Mouse (Mus musculus): ENCODE data around the gene Uqcc2. TPM values are rescaled to one million over a fixed set of nuclear protein-coding genes. Genes with fewer than 3 reads are reported as not detected.

The Uqcc2 gene
- total RNA-seq, 2 experiments from 2014 or later = 230 to 262 TPM

DNA sequence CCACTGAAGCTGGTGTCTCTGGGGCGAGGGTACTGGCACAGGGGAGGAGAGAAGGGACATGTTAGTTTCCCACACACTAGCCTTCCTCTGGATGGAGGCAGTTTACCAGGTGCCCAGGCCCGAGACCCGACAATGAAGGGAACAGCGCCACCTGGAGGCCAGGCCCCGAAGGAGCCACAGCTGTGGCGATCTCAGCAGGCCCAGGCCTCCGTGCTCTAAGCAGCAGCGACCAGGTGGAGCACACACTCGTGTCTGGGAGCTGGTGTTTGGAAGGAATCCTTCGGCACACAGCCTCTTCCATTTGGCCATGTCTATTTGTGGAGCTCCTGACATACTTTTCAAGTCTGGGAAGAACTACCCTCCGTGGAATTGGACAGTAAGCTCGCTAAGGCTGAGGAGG lies 8.5 kb downstream of the Uqcc2 start:
- DNase-seq (ENCODE audit: low spot score in 2 of 2) = peak; percentile 69 to 80

GRCm38 (mm10) chr17:27123813-27124375 lies 9.8 kb downstream of the Uqcc2 start:
- DNase-seq (ENCODE audit: low spot score in 2 of 2) = no peak

DNA sequence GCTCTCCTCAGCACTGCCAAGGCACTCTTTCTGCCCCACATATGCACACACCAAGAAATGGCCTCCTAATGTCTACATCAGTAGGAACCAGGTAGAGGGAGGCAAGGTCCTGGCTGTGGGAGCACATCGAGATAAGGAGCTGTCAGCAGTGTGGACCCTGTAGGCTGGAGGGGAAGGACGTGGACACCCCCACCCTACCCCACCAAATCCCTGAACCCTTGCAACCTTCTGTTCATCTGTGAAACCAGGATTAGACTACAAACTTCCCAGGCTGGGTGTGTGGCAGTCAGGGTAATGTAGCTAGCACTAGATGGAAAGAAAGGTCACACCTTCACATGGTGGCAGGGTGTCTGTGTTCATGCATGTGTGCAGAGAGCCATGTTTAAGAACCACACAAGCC lies 10.6 kb downstream of the Uqcc2 start:
- no peak for DNase-seq (ENCODE audit: low spot score in 2 of 2)

DNA sequence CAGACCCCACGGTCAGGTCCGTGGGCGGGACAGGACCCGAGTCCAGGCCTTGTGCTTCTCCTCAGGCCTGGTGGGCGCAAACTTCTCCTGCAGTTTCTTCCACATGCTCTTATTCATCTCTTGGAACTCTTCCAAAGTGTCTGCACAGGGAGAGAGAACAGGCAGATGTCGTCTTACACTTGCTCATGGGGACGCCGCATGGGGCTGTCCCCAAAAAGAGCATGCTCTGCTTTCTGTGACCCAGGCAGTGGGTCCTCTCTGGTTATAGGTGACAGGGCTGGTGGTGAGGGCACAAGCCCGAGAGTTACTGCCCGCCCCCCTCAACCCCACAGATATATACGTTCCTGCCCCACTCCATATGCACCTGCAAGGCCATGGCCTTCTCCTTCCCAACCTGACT lies 11.0 kb downstream of the Uqcc2 start:
- no peak for DNase-seq (ENCODE audit: low spot score in 2 of 2)

DNA sequence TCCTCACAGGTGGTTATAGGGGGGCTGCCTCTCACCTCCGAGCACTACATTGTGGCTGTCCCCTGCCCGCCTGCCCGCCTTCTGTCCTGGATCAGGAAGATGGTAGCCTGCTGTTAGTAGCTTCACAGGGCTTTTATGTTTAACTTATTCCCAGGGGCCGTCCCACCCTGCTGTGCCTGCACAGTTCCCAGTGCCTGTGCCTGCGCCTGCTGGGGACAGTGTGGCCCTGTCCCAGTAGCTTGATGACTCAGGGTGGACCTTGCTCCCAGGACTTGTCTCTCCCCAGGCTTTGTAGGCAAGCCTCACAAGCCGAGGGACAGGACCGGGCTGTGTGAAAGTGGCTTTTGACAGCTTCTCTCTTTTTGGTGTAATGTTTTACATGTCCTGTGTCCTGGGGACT lies 11.9 kb downstream of the Uqcc2 start:
- DNase-seq (ENCODE audit: low spot score in 2 of 2) = no peak

DNA sequence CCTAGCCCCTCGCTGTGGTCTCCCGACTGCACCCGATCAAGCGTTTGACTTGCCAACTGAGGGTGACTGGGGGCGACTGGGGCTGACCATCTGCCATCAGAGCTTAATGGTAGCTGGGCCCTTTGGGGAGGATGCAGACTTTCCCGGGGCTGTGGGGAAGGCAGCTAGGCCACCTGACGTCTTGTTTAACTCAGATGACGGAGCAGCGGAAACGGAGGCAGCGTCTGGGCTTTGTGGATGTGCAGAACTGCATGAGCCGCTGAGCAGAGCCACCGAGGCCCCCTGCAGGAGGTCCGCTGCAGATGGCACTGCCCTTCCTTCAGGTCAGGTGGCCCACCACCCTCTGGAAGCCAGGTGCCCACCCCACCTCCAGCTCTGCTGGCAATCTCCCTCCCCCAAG lies 12.4 kb downstream of the Uqcc2 start:
- DNase-seq (ENCODE audit: low spot score in 2 of 2) = no peak

DNA sequence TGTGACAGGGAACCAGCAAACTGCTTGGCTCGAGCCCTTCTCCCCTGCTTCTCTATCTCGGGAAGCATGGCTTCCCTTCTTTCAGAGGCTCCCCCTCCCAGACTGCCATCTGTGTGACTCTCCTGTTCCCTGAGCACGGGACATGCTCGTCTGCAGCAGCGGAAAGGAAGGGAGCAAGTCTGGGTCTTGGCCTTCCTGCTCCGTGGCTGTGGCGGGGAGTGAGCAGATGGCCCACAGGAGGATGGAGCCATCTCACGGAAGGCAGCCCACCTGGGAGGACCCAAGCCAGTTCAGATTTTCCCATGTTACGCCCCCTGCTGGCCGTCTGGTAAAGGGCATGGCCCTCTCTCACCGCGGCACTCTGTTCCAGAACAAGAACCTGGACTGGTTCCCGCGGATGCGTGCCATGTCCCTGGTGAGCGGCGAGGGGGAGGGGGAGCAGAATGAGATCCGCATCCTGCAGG lies 13.1 kb downstream of the Uqcc2 start:
- peak; percentile 73 to 81 for DNase-seq (ENCODE audit: low spot score in 2 of 2)

- DNase-seq (ENCODE audit: low spot score in 2 of 2) = peak in 1 of 2 experiments; percentile 49
Observed at GRCm38 (mm10) chr17:27119954-27120353, 13.8 kb downstream of the Uqcc2 start.

- no peak for DNase-seq (ENCODE audit: low spot score in 2 of 2)
Observed at GRCm38 (mm10) chr17:27119540-27119895, 14.2 kb downstream of the Uqcc2 start.

GRCm38 (mm10) chr17:27118676-27119539 lies 14.8 kb downstream of the Uqcc2 start:
- peak in 1 of 2 experiments; percentile 58 for DNase-seq (ENCODE audit: low spot score in 2 of 2)

GRCm38 (mm10) chr17:27110072-27110471 lies 23.6 kb downstream of the Uqcc2 start:
- DNase-seq (ENCODE audit: low spot score in 2 of 2) = no peak

- DNase-seq (ENCODE audit: low spot score in 2 of 2) = no peak
Observed at GRCm38 (mm10) chr17:27107936-27108335, 25.8 kb downstream of the Uqcc2 start.

GRCm38 (mm10) chr17:27106745-27107144 lies 27.0 kb downstream of the Uqcc2 start:
- DNase-seq (ENCODE audit: low spot score in 2 of 2) = no peak

GRCm38 (mm10) chr17:27105698-27106470 lies 27.8 kb downstream of the Uqcc2 start:
- DNase-seq (ENCODE audit: low spot score in 2 of 2) = no peak

DNA sequence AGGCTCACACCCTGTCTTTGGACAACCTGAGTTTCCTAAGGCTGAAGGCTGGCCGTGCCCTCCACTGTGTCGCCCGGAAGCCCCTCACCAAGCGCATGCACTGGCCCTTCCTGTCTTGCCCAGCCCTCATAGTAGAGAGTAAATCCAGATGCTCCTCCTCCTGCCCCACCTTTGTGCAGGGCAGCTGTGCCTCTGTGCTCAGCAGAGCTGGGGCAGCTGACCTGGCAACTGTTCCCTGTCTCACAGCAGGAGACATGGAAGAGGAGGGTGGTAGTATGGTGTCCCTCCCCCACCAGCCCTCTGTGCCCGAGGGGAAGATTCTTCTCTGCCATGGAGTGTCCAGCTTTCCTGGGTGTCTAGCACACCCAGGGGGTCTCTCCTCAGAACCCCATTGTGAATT lies 32.0 kb downstream of the Uqcc2 start:
- DNase-seq (ENCODE audit: low spot score in 2 of 2) = no peak

DNA sequence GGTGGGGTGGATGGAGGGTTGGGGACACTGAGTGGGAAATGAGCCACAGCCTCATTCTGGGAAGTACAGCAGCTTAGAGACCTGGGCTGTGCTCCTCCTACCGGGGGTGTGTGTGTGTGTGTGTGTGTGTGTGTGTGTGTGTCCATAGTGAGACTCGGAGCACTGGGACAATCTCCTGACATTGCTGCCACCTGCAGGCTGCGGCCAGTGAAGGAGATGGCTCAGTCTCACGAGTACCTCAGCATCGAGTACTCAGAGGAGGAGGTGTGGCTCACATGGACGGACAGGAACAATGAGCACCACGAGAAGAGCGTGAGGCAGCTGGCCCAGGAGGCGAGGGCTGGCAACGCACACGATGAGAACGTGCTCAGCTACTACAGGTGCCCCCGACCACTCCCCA lies 38.0 kb downstream of the Uqcc2 start:
- no peak for DNase-seq (ENCODE audit: low spot score in 2 of 2)

GRCm38 (mm10) chr17:27090068-27090467 lies 43.6 kb downstream of the Uqcc2 start:
- DNase-seq (ENCODE audit: low spot score in 2 of 2) = no peak

- DNase-seq (ENCODE audit: low spot score in 2 of 2) = no peak
Observed at GRCm38 (mm10) chr17:27087426-27087825, 46.3 kb downstream of the Uqcc2 start.

- DNase-seq (ENCODE audit: low spot score in 2 of 2) = peak in 1 of 2 experiments; percentile 43
Observed at GRCm38 (mm10) chr17:27085676-27086075, 48.0 kb downstream of the Uqcc2 start.

DNA sequence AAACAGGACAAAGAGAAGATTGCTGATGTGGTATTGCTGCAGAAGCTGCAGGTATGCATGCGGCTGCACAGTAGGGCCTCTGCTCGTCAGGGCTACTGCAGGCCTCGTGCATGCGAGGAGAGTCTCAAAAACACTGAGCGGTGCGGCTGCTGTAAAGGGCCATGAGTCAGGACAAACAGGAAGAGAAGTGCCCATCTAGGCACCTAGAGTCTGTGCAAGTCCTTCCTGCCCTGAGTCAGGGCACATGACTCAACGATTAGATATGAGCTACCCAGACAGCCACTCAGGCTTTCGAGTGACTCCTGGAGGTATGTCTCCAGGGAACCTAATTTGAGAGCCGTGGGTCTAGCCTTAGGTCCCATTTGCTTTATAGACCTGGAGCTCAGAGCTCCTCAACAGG lies 50.1 kb downstream of the Uqcc2 start:
- no peak for DNase-seq (ENCODE audit: low spot score in 2 of 2)

DNA sequence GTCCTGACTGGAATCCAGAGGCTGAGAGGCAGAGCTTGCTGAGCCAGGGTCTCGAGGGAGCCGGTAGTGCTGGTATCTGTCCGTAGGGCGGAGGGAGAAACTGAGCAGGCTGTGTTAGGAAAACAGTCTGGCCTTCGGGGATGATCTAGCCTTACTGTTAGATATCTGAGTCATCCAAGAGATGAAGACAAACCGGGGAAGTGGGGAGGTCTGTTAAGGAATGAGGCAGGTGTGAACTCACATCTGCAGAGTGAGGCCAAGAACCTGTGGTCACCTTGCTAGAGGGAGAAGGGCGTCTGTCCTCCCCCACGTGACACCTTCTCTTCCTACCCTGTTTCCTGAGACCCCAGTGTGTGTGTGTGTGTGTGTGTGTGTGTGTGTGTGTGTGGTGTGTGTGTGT lies 50.9 kb downstream of the Uqcc2 start:
- DNase-seq (ENCODE audit: low spot score in 2 of 2) = no peak

- DNase-seq (ENCODE audit: low spot score in 2 of 2) = no peak
Observed at GRCm38 (mm10) chr17:27081868-27082267, 51.8 kb downstream of the Uqcc2 start.

Measured in gastrocnemius, postnatal 4 days (tissue).